Mouse (Mus musculus): ENCODE measurements around the gene 6030468B19Rik.

DNA sequence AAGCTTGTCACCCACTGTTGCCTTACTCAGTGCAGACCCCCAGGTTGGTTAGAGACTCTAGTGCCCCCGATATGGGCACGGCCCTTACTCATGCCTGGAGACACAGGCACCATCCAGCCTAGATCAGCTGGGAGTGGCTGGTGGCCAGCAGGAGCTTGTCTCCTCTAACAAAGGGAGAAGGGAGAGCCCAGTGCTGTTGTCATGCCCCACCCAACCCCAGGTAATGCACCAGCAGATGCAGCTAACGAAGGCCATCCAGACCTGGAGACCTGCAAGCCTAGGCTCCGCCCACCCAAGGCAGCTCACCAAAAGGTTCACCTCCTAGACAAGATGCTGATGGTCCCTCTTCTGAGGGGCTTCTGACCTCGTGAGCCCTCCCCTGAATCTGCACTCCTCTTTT, 32.1 kb upstream of the 6030468B19Rik start:
- TF ChIP-seq REST (IDR thresholded peaks at IDR 0.05; ENCODE audit: insufficient read depth, insufficient read length): no peak
- no peak for TF ChIP-seq POLR2A (IDR thresholded peaks at IDR 0.05; ENCODE audit: insufficient read length, low read depth)
- TF ChIP-seq TCF12 (IDR thresholded peaks at IDR 0.05; ENCODE audit: insufficient read depth, poor library complexity, severe bottlenecking): no peak
- TF ChIP-seq MAX (IDR thresholded peaks at IDR 0.05; ENCODE audit: low read depth): no peak
- no peak for TF ChIP-seq CEBPB (IDR thresholded peaks at IDR 0.05; ENCODE audit: insufficient read depth, poor library complexity, severe bottlenecking)
